Mouse (Mus musculus) left cerebral cortex, adult 18-20 months (tissue): ENCODE measurements around the gene Pde1c. TPM values are rescaled to one million over a fixed set of nuclear protein-coding genes. Genes with fewer than 3 reads are reported as not detected.
"Not testable (repeated sequence)": the region's sequence is repeated elsewhere in the genome, so short reads cannot be mapped to it uniquely, and the experiment has no call there.

Experiments used
- DNase-seq, 2 experiments: peaks; one replicate each; pipeline ENCODE4 v3.0.0; 2021 to 2022; ENCODE audit warnings: low spot score in 2 of 2, mixed read lengths in 1 of 2
- long read RNA-seq, 2 experiments: library from polyadenylated mRNA; stranded (forward); transcript quantifications; one replicate each; pipeline ENCODE4 v2.0.0; 2021
- total RNA-seq, 2 experiments: library from RNA; stranded (reverse); gene quantifications; 2 replicates each; pipeline ENCODE4 v1.2.3; 2021

Pde1c gene
- 1 to 10 TPM; 4.9 to 7.7 TPM for total RNA-seq
- long read RNA-seq, experiment 1, partial matches to known transcripts, result 0 of 1 reads
- long read RNA-seq, experiment 1, other reads (novel, unspliced or antisense), result 1 of 1 reads
- long read RNA-seq, experiment 2, result 0 reads

DNA sequence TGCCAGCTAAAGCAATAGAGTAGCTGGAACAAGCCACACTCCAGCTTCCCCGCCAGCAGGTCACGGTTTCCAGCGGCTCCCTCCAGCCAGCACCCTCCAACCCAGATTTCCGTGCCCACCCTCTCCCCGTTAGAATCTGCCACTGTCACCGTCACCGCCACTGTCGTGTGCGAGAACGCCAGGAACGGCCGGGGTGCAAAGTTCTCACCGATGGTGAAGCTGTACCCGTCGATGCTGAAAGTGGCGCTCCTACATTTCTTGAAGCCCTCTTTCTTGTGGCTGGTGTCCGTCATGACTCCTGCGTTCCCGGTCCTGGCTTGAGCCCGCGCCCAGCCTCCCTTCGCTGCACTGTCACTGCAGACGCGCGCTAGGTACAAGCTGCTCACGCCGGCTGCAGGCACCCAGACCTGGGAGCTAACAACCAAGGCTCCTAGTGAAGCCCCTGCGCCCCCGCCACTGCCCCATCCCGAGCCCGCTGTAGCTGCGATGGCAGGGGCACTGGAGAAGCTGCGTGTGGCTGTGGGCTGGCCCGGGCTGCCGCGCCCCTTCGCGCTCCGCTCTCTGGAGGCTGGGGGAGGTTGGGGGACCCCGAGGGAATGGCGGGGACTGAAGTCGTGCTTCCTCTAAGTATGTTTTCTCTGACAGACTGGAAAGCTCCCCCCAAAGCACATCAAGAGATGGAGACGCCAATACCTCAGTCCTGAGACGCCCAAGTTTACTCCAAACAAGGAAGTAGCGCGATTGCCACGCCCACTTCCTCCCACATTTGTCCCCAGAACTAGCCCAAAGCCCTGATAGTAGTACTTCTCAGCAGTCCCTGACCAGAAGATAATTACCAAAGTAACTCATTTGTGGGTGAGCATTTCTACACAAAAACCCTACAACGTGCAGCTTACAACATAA is at the start of gene Pde1c:
Gene Pde1c (minus strand): TSS at position 634 of the 903 bp plus-strand sequence.
- DNase-seq, result peak; percentile 9 to 11

DNA sequence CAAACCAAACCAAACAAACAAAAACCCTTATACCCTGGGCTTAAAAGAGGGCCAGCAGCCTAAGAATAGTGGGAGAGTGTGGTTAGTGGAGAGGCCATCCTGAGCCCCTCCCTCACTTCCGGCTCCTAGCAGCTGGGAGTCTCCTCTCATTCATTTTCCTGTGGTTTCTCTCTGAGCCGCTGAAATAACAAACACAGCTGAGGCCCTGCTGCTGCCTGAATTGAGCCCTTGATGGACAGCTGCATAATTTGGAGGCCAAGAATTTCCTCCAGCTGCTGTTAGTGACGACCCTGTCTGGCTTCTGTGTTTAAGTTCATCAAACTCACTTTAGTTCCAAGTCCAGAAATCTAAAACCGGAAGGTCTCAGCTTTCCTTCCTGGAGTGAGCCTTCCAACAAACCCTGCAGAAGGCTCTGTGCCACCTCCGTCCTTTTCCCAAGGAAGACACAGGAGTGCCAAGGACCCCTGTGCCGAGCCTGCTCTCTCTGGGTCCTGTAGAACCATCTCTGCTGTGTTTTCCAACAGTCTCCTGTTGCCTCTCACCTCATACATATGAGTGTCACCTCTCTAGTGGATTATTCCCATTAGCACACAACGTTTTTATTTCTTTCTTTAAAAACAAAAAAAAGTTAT is 48.2 kb upstream of the Pde1c start:
- no peak for DNase-seq

DNA sequence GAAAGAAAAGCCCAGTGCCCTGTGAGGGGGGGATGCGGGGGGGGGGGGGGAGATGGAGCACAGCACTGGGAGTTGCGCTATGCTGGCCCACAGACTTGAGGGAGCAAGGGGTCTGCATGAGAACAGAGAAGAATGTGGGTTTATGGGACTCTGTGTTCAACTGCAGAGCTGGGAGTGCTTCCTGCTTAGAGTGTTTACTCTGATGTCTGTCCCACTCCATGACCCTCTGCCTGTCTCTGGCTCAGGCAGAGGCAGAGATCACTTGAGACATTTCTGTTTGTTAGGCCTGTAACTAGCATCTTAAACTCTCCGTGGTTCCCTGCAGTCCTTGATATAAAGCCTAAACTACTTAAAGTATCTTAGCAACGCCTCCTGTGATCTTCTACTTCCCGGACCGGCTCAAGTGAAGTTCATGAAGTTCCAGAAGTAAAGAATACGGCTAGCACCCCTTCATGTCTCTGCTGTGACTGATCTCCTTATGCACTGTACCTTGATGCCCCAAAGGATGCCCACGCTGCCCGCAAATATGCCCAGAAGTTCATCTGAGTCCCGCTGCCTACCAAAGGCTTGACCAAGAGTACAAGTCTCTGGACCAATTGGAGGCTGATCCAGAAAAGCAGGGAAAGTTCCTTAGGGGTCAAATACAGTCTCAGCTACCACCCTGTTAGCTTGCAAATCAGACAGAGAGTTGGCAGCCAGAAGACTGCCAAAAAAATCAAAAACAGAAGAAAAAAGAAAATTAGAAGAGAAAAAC is 47.5 kb upstream of the Pde1c start:
- no peak for DNase-seq

DNA sequence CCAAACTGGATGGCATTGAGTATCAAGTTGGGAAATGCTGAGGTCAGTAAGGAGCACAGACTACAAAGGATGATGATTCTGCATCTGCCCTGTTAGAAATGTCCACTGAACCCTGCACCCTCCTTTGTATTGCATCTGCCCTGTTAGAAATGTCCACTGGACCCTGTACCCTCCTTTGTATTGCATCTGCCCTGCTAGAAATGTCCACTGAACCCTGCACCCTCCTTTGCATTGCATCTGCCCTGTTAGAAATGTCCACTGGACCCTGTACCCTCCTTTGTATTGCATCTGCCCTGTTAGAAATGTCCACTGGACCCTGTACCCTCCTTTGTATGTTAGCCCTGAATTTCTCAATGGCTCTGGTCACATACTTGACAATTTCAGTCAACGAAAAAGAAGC is 40.6 kb upstream of the Pde1c start:
- not testable (repeated sequence) for DNase-seq

DNA sequence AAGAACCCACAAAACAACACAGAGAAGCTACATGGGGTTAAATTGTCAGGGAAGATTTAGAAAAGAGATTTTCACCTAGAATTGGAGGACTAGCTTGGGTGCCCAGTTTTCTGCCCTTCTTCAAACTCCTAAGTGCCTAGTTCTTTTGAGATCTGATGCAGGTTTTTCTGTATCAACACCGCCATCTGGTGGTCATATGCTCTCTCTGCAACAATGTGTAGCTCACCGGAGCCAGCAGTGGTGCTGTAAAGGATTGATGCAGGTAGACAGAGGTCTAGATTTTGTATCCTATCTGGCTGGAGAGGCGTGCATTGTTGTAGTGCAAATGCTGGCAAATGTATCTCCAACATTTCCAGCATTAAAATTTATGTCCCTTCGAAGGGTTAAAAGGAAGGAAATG is 39.4 kb upstream of the Pde1c start:
- peak; percentile 65 to 76 for DNase-seq

DNA sequence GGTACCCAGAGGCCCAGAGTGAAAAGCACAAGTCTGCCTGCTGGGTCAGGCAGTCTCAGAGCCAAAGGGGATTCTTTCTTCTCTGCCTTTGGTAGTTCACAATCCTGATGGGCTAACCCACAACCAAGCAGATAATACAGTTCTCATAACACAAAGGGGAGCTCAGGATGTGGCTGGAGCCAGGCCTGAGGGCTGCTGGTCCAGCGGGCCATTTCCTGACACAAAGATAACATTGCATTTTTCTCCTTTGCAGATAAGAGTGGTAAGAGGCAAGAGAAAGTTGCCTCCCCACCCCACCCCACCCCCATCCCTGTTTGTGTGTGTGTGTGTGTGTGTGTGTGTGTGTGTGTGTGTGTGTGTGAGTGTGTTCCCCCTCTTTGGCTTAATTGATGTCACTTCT is 10.7 kb upstream of the Pde1c start:
- DNase-seq, result no peak

DNA sequence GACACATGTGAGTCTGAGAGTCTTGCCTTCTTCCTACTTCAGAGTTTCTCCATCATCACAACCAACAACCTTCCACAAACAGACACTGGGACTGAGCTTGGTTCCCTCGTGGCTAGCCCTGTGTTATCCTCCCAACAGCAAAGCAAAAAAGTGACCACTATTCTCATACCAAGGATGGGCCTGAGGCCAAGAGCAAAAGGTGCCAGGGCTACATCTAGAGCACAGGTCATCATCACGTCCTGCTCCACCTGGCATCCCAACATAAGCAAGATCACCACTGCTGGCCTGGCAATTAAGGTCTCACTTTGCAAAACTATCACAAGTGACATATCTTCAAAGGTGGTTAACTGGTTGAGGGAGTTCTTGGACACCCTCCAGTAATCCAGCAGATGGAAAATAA is 8.0 kb downstream of the Pde1c start:
- DNase-seq, result no peak

DNA sequence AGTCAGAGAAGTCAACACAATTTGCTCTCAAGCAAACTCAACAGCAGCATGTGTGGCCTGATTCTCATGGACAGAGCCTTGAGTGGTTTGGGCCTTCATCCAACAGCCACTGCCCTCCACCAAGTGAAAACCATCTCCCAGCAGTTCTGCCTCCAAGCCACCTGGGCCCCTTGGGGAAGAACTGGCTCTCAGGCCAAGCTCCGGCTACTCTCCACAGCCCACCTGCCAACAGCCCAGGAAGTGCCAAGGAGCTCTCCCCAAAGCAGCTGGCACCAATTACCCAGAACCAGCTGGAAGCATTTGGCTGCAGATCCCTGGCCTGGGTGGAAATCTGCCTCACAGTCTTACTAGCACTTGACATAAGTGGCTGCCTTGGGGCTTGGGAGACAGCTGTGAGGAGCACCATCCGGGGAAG is 8.4 kb downstream of the Pde1c start:
- DNase-seq, result peak; percentile 8 to 22

DNA sequence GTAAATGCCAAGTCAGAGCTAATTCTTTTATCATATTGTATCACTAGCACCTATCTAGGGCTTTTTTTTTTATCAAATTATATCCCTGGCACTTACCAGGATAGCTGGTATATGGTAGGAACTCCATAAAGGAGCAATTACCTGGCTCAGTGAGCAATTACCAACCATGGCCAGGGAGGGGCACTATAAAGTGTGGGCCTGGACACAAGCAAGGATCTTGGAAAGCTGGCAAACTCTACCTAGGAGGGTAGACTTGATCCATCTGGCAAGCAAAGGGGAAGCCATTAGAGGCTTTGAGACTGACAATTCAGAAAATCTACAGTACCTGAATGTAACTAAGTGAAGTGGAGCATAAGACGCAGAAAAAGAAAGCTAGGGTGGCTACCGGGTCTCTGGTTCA is 10.2 kb downstream of the Pde1c start:
- DNase-seq, result no peak

DNA sequence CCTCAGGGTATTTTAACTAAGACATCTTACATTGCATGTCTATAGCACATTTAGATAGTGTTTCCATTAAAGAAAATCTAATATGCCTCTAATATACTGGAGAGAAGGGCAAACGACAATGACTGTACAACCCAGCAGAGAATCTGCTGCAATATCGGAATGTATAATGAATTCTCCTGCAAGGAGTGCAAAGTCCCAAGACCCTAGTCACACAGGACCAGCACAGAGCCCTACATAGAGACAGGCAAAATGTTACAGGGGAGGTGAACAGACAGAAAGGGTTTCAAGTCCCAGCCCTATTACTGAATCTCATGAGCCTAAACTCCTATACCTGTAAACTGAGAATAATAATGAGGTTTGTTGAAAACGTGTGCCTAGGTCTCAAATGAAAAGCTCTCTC is 13.1 kb downstream of the Pde1c start:
- DNase-seq, result no peak

DNA sequence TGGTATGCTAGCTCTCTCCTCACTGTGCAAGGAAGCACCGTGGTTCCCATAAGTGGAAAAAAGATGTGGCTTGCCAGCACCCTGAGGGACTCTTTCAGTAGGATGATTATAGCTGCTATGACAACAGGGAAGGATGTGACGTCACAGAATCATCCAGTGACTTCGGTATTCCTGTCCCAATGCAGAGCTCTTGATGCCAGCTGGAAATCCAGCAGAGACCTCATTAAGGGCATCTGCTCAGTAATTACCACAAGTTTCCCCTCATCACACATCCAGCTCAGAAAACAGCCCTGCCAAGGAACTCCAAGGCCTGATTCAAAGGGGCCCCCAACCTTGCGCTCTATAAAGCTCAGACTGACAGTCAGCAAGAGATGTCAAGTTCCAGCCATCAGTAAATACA is 13.5 kb downstream of the Pde1c start:
- DNase-seq, result no peak

DNA sequence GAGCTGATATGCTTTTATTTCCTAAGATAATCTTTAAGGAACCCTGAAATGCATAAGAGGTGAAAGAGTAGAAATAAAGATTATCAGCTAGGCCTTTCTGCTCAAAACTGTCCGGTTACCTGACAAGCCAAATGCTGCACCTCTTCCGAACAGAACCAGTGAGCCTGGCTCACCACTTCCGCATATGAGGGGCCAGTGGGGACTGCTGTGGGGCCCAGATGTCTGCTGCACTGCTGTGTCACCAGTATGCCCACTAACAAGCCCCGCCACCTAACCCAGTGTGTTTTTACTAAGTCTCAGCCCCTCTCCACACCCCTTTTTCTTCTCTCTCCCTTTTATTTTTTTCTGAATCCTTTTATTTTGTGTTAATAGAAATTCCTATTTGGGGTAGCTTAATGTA is 17.9 kb downstream of the Pde1c start:
- no peak for DNase-seq

DNA sequence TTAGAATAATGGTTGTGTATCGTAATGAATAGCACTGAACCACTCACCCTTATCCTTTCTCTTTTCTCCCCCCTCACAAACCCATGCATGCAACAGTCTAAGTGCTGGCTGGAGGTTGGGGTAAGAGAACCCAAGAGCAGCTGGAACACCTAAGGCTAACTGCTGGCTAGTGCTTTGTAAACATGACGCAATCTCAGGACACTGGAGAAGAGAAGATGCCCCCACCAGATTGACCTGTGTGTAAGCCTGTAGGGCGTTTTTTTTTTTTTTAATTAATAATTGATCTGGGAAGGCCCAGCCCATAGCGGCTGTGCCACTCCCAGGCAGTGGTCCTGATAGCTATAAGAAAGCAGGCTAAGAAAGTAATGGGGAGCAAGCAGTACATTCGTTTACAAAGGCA is 28.7 kb downstream of the Pde1c start:
- no peak for DNase-seq

DNA sequence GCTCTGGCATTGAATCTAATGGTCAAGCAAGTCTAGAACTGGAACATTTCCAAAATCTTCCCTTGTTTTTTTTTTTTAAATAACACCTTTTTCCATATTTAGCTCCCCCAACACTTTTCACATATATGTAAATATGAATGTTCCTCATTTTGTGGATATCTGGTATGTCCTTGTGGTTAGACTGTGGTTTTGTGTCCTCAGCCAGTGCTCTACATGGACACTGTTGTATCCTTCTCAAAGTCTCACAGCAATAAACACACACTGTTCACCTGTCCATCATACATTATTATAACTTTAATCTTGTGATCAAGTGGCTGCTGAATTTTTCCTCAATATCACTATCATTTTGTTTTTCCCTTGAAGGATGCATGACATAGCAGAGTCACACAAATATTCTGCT is 34.2 kb downstream of the Pde1c start:
- no peak for DNase-seq

DNA sequence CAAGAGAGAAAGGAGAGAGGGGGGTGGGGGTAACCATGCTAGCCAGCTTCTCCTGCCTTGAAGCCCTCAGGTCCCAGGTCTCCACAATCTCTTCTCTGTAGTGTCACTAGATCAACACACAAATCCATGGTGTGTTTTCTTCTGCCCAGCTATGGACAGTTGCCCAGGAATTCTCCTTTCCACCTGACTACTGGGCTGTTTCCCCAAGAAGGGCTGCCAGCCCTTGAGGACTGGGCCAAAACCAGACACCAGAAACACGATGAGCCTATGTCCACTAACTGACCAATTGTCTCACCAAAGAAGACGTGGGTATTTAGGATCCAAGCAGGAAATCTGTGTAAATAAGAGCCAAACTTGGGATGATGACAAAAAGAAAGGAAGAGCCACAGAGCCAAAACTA is 36.6 kb downstream of the Pde1c start:
- DNase-seq, result no peak

DNA sequence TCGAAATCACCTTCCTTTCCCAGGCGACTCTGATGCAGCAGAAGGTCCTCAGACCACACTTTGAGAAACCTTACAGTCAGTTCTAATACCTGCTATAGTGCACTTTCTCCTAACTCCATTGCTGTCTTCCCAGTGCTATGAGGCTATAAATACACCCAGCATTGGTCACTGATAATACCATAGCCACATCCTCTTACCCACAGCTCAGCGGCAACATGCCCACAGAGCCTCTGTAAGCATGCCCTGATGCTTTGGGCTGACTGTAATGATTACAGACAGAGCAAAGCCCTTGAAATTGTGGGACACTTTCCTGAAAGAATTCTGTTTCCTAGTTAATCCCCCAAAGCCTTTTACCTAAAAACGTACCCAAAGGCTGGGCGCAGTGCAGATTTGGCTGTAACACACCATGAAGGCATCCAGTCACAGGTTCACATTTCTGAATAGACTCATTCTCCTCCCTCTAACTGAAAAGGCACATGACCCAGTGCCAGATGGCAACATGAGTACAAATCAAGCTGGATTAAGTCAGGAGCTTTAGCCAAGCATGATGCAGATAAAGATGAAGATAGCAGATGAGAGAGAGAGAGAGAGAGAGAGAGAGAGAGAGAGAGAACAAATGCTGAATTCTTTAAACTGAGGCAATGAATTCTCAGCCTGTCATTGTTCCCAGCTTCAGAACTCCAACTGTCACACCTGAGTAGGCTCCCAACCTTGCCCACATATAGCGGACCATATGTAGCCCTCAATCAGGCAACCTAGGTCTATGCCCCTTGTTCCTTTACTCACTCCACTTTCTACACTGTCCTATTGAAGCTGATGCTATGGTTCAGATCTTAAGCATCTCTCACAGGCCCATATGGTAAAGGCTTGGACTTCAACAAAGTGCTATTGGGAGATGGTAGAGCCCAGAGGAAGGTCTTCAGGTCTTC is 44.7 kb downstream of the Pde1c start:
- no peak for DNase-seq

DNA sequence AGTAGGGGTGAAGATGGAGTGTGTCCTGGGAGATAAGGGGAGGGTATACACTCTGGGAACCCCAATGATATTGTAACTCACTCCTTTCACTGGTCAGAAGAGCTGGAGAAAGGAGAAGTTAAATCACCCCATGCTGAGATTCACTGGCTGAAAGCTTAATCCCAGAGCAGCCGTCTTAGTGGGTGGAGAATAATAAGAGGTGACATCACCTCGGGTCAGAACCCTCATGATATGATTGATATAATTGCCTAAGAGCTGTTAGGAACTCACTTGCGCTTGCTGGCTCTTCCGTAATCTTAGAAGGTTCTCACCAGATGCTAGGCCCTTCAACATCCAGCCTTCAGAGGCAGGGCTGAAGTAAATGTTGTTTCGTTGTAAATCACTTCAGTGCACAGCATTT is 79.7 kb downstream of the Pde1c start:
- no peak for DNase-seq

DNA sequence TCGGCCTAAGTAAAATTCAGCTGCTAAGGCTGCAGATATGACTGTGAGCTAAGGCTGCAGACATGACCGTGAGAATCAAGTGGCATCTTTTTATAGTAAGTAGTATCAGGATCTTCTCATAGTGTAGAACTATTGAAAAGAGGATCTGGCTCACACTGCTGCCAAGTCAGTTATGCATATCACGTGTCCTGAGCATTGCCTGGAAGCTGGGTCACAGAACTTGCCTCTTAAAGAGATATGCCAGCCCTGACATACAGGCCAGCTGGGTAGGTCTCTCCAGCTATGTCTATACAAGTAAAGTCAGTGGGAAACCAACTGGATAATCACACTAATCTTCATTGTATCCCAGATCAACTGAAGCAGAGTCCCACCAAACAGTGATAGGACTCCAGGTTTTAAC is 83.8 kb downstream of the Pde1c start:
- DNase-seq, result no peak

DNA sequence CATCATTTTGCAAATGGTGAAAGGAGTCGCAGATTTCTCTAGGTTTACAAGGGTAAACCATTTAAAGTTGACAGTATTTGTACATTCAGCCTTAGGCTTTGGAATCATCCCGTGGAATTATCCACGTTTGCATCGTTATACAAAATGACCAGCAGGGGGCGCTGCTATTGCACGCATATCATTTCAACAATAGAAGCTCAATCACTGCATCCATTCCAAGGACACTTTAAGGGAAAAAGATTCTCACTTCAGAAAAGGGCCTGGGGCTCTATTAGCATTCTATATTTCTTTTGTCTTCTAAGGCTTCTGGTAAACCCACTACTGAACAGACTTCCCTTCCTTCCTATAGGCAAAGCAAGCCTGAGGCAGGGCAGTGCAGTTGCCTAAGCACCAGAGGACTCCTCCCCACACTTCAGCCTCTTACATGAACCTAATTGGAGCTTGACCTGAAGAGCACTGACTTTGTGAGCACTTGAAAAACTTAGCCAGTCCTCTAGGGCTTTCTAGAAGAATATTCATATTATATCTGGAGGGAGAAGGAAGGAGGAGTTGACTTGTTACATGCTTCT is 87.9 kb downstream of the Pde1c start:
- peak; percentile 54 to 70 for DNase-seq

DNA sequence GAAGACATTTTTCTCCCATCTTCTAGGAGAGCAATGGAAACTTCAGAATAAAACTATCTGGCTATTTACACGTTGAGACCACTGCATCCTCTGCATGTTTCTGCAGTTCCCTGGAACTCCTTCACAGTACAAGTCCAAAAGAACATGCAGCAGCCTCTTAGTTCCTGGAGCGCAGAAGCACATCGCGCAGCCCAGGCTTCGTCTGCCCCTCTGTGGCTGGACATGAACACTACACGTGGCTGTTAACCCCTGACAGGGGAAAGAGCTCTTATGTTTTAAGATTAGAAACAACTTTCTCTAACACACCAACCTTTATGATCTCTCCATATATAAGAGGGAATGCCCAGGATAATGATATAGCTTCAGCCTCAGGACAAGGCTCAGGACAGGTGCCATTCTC is 92.3 kb downstream of the Pde1c start:
- peak; percentile 24 to 46 for DNase-seq
